Mouse (Mus musculus): Measurements from ENCODE around the gene Sox6.

GRCm38 (mm10) chr7:115420960-115421359, 617.6 kb downstream of the Sox6 start:
- TF ChIP-seq POLR2A (IDR thresholded peaks at IDR 0.05; ENCODE audit: borderline replicate concordance, extremely low read depth, low read depth, low read length) = no peak
- TF ChIP-seq CTCF (IDR thresholded peaks at IDR 0.05; ENCODE audit: insufficient read depth, low read length) = no peak

Measured in lung, adult 2 months (tissue).